Mouse (Mus musculus): ENCODE results near the gene Ccl3. TPM values are rescaled to one million over a fixed set of nuclear protein-coding genes. Genes with fewer than 3 reads are reported as not detected.

Gene Ccl3
- 0.08 and 0.24 TPM in 2 replicates for polyA plus RNA-seq (2012)

GRCm38 (mm10) chr11:83649305-83649841 is at the start of gene Ccl3:
Ccl3 (minus strand) TSS chr11:83649355.
- no peak within 1 kb of the TSS for H3K4me3 ChIP-seq (replicated peaks)
- TF ChIP-seq GATA1 (IDR thresholded peaks at IDR 0.05; ENCODE audit: low read length) (no peak), TAL1 (IDR thresholded peaks at IDR 0.05; ENCODE audit: low read length) (no peak)

DNA sequence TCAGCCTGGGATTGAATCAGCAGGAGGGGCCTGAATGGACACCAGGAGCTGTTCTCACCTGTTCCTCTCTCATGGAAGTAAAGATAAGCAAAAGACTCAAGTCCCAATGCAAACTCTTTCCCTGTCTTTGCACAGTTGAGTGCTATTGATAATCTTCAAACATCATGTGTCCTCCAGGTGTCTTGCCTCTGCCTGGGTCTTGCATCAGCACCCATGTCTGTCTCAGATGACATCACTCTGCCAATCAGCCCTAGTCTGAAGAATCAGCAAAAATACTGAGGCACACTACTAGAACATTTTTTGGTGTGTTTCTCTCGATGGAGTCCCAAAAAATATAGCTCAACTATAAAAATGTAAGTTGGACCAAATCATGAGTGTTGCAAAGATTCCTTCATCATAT is 42.9 kb upstream of the Ccl3 start:
- H3K9me3 ChIP-seq (ENCODE audit: control insufficient read depth, low read length): no peaks in the 10 kb centered on the region
- no peak overlapping the region for H3K4me3 ChIP-seq (replicated peaks)
- TF ChIP-seq GATA1 (IDR thresholded peaks at IDR 0.05; ENCODE audit: low read length): no peak
- no peak for TF ChIP-seq TAL1 (IDR thresholded peaks at IDR 0.05; ENCODE audit: low read length)
- H3K36me3 ChIP-seq (ENCODE audit: control insufficient read depth): no peaks in the 10 kb centered on the region
- no peaks in the 10 kb centered on the region for H3K27me3 ChIP-seq (ENCODE audit: control insufficient read depth)
- no peaks in the 10 kb centered on the region for H3K4me1 ChIP-seq (ENCODE audit: control insufficient read depth)

More at GRCm38 (mm10) chr11:83649305-83649841, at the start of gene Ccl3:
- no peaks in the 10 kb centered on the region for H3K4me1 ChIP-seq (ENCODE audit: control insufficient read depth)
- H3K9me3 ChIP-seq (ENCODE audit: control insufficient read depth, low read length): no peaks in the 10 kb centered on the region
- no peaks in the 10 kb centered on the region for H3K36me3 ChIP-seq (ENCODE audit: control insufficient read depth)
- H3K27me3 ChIP-seq (ENCODE audit: control insufficient read depth): no peaks in the 10 kb centered on the region

DNA sequence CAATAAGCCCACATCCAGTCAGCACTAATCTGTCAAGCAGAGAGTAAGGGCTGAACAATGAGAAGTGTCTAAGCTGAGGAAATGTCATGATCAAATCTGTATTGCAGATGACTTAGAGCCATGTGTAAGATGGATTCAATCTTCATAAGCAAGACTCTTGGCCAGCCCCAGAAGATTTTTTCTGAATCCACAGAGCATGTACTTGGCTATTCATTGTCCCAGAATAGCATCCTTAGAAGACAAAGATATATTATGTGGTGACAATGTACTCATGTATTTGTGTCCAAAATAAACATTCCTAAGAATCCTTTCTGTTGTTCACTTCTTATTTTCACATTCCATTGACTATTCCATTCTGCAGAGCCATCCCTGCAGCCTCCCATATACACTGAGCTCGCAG is 40.8 kb upstream of the Ccl3 start:
- Histone ChIP-seq H3K9me3 (ENCODE audit: control insufficient read depth, low read length) (no peaks in the 10 kb centered on the region), H3K36me3 (ENCODE audit: control insufficient read depth) (no peaks in the 10 kb centered on the region), H3K4me3 (replicated peaks) (no peak overlapping the region), H3K27me3 (ENCODE audit: control insufficient read depth) (no peaks in the 10 kb centered on the region), H3K4me1 (ENCODE audit: control insufficient read depth) (no peaks in the 10 kb centered on the region)
- TF ChIP-seq TAL1 (IDR thresholded peaks at IDR 0.05; ENCODE audit: low read length) (no peak), GATA1 (IDR thresholded peaks at IDR 0.05; ENCODE audit: low read length) (no peak)

GRCm38 (mm10) chr11:83675665-83676064 is 26.5 kb upstream of the Ccl3 start:
- no peaks in the 10 kb centered on the region for H3K36me3 ChIP-seq (ENCODE audit: control insufficient read depth)
- no peaks in the 10 kb centered on the region for H3K4me1 ChIP-seq (ENCODE audit: control insufficient read depth)
- TF ChIP-seq GATA1 (IDR thresholded peaks at IDR 0.05; ENCODE audit: low read length) (no peak), TAL1 (IDR thresholded peaks at IDR 0.05; ENCODE audit: low read length) (no peak)
- no peak overlapping the region for H3K4me3 ChIP-seq (replicated peaks)
- no peaks in the 10 kb centered on the region for H3K9me3 ChIP-seq (ENCODE audit: control insufficient read depth, low read length)
- H3K27me3 ChIP-seq (ENCODE audit: control insufficient read depth): no peaks in the 10 kb centered on the region

DNA sequence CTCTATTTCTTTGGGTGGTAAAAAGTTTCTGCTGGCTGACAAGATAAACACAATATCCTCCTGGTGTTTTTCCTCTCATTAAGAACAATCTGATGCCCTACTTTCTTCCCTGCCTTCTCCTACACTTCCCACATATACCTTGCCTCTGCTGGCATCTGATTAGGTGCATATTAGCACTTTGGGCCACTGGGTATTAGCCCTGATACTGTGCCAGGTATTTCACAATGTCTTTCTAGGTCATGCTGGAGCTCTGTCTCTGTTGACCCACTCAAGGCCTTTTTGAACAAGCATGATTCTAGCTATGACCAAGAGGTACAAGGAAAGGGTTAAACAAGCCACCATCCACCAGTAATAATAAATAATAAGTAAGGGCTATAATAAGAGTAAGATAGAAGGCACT is 22.6 kb upstream of the Ccl3 start:
- Histone ChIP-seq H3K4me1 (ENCODE audit: control insufficient read depth) (no peaks in the 10 kb centered on the region), H3K9me3 (ENCODE audit: control insufficient read depth, low read length) (no peaks in the 10 kb centered on the region), H3K27me3 (ENCODE audit: control insufficient read depth) (no peaks in the 10 kb centered on the region), H3K36me3 (ENCODE audit: control insufficient read depth) (no peaks in the 10 kb centered on the region), H3K4me3 (replicated peaks) (no peak overlapping the region)
- TF ChIP-seq TAL1 (IDR thresholded peaks at IDR 0.05; ENCODE audit: low read length) (no peak), GATA1 (IDR thresholded peaks at IDR 0.05; ENCODE audit: low read length) (no peak)

- no peaks in the 10 kb centered on the region for H3K4me1 ChIP-seq (ENCODE audit: control insufficient read depth)
- H3K27me3 ChIP-seq (ENCODE audit: control insufficient read depth): no peaks in the 10 kb centered on the region
- no peaks in the 10 kb centered on the region for H3K9me3 ChIP-seq (ENCODE audit: control insufficient read depth, low read length)
- TF ChIP-seq TAL1 (IDR thresholded peaks at IDR 0.05; ENCODE audit: low read length): no peak
- TF ChIP-seq GATA1 (IDR thresholded peaks at IDR 0.05; ENCODE audit: low read length): no peak
- no peak overlapping the region for H3K4me3 ChIP-seq (replicated peaks)
- H3K36me3 ChIP-seq (ENCODE audit: control insufficient read depth): no peaks in the 10 kb centered on the region
These were observed 14.4 kb upstream of the Ccl3 start for GRCm38 (mm10) chr11:83663532-83663931.

GRCm38 (mm10) chr11:83662204-83662603 is 13.0 kb upstream of the Ccl3 start, which contains the start of gene Ccl4:
Ccl4 (plus strand) TSS chr11:83662584.
- Histone ChIP-seq H3K9me3 (ENCODE audit: control insufficient read depth, low read length) (no peaks in the 10 kb centered on the region), H3K4me3 (replicated peaks) (no peak within 1 kb of the TSS), H3K36me3 (ENCODE audit: control insufficient read depth) (no peaks in the 10 kb centered on the region), H3K4me1 (ENCODE audit: control insufficient read depth) (no peaks in the 10 kb centered on the region), H3K27me3 (ENCODE audit: control insufficient read depth) (no peaks in the 10 kb centered on the region)
- TF ChIP-seq TAL1 (IDR thresholded peaks at IDR 0.05; ENCODE audit: low read length): no peak
- no peak for TF ChIP-seq GATA1 (IDR thresholded peaks at IDR 0.05; ENCODE audit: low read length)

- Histone ChIP-seq H3K4me1 (ENCODE audit: control insufficient read depth) (no peaks in the 10 kb centered on the region), H3K36me3 (ENCODE audit: control insufficient read depth) (no peaks in the 10 kb centered on the region), H3K9me3 (ENCODE audit: control insufficient read depth, low read length) (no peaks in the 10 kb centered on the region), H3K4me3 (replicated peaks) (no peak overlapping the region), H3K27me3 (ENCODE audit: control insufficient read depth) (no peaks in the 10 kb centered on the region)
- TF ChIP-seq GATA1 (IDR thresholded peaks at IDR 0.05; ENCODE audit: low read length) (no peak), TAL1 (IDR thresholded peaks at IDR 0.05; ENCODE audit: low read length) (no peak)
These were observed 9.6 kb upstream of the Ccl3 start for GRCm38 (mm10) chr11:83658797-83659196.

- H3K4me3 ChIP-seq (replicated peaks): no peak overlapping the region
- TF ChIP-seq TAL1 (IDR thresholded peaks at IDR 0.05; ENCODE audit: low read length) (no peak), GATA1 (IDR thresholded peaks at IDR 0.05; ENCODE audit: low read length) (no peak)
These were observed 8.4 kb upstream of the Ccl3 start for GRCm38 (mm10) chr11:83657508-83657907.

DNA sequence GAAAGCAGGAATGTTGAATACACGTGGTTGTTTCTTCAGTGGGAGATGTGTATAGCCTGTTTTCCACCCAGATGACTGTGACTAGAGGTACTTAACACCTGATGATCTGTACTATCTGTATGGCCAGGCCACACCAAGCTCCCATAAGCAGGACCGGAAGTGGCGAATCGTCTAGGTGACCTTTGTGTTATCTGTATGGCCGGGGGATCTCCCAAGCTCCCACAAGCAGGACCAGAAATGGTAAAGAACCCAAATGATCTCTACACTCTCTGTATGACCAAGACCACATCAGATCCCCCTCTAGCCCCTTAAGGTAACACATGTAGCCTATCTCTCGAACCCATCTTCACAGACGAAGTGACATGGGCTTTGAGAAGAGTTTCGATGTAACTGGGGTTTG is 5.5 kb upstream of the Ccl3 start:
- H3K36me3 ChIP-seq (ENCODE audit: control insufficient read depth): no peaks in the 10 kb centered on the region

More at GRCm38 (mm10) chr11:83657508-83657907, 8.4 kb upstream of the Ccl3 start:
- Histone ChIP-seq H3K4me1 (ENCODE audit: control insufficient read depth) (no peaks in the 10 kb centered on the region), H3K9me3 (ENCODE audit: control insufficient read depth, low read length) (no peaks in the 10 kb centered on the region), H3K36me3 (ENCODE audit: control insufficient read depth) (no peaks in the 10 kb centered on the region), H3K27me3 (ENCODE audit: control insufficient read depth) (no peaks in the 10 kb centered on the region)

More for the DNA sequence above, 5.5 kb upstream of the Ccl3 start:
- Histone ChIP-seq H3K9me3 (ENCODE audit: control insufficient read depth, low read length) (no peaks in the 10 kb centered on the region), H3K27me3 (ENCODE audit: control insufficient read depth) (no peaks in the 10 kb centered on the region), H3K4me1 (ENCODE audit: control insufficient read depth) (no peaks in the 10 kb centered on the region), H3K4me3 (replicated peaks) (no peak overlapping the region)
- no peak for TF ChIP-seq GATA1 (IDR thresholded peaks at IDR 0.05; ENCODE audit: low read length)
- TF ChIP-seq TAL1 (IDR thresholded peaks at IDR 0.05; ENCODE audit: low read length): no peak

Measured in erythroblast, embryonic 14.5 days (primary cell).